Mouse (Mus musculus) cerebellum, adult 2 months (tissue): ENCODE data around the gene Nol11. TPM values are rescaled to one million over a fixed set of nuclear protein-coding genes. Genes with fewer than 3 reads are reported as not detected.

ENCODE experiments used
- DNase-seq, 2 experiments: peaks; one replicate each; pipeline ENCODE4 v3.0.0; 2021
- H3K27ac ChIP-seq: fragments of 200-500 bp; 2 replicates; pipeline ENCODE4 v1.5.1; 2012; ENCODE audit warnings: low read length, control low read depth, inconsistent platforms; ENCODE audit not compliant: insufficient read depth
- H3K27me3 ChIP-seq: fragments of 200-500 bp; 2 replicates; pipeline ENCODE4 v1.6.1; 2012; ENCODE audit warnings: inconsistent platforms, mild to moderate bottlenecking, low read length, moderate library complexity; ENCODE audit not compliant: control insufficient read depth, insufficient read depth
- H3K4me1 ChIP-seq: fragments of 200-500 bp; 2 replicates; pipeline ENCODE4 v1.6.1; 2011; ENCODE audit warnings: low read length; ENCODE audit not compliant: control insufficient read depth, insufficient read depth
- H3K4me3 ChIP-seq: fragments of 200-500 bp; replicated peaks from 2 replicates; pipeline ENCODE3; 2011; ENCODE audit warnings: mild to moderate bottlenecking, low read depth, low read length, control low read depth; ENCODE audit not compliant: insufficient read depth
- CTCF ChIP-seq: fragments of 200-500 bp; IDR thresholded peaks from 2 replicates; pipeline ENCODE4 v1.5.1; 2011; ENCODE audit warnings: low read depth, mild to moderate bottlenecking, control low read depth, low read length, moderate library complexity, borderline replicate concordance; ENCODE audit not compliant: insufficient read depth
- POLR2A ChIP-seq: fragments of 200-500 bp; IDR thresholded peaks from 2 replicates; pipeline ENCODE4 v1.6.1; 2011; ENCODE audit warnings: low read length, control low read depth, borderline replicate concordance; ENCODE audit not compliant: insufficient read depth
- WGBS: fragments of 180-500 bp; shearing (Covaris S2); methylation state at CpG from one replicate; pipeline ENCODE4 v1.1.7; 2018; 5-methylcytosine and 5-hydroxymethylcytosine counted together
- polyA plus RNA-seq: library from polyadenylated mRNA; depleted of rRNA; stranded (reverse); fragments of >200 nt; gene quantifications from 2 replicates; pipeline ENCODE4 v1.2.3, GENCODE M21; 2012

The Nol11 gene
- polyA plus RNA-seq, 1 experiment: 20.0 TPM

GRCm38 (mm10) chr11:107225301-107225700 is 36.1 kb upstream of the Nol11 start:
- Histone ChIP-seq H3K27me3 (no peaks in the 10 kb centered on the region), H3K4me3 (no peak overlapping the region), H3K27ac (no peak overlapping the region), H3K4me1 (no peaks in the 10 kb centered on the region)
- 64% methylated on average over 5 of the region's 5 CpGs for WGBS
- TF ChIP-seq POLR2A: no peak
- TF ChIP-seq CTCF: no peak
- no peak for DNase-seq

GRCm38 (mm10) chr11:107223667-107224214 is 34.6 kb upstream of the Nol11 start:
- 85% methylated on average over 8 of the region's 8 CpGs for WGBS
- H3K27me3 ChIP-seq: no peaks in the 10 kb centered on the region
- no peak for DNase-seq
- H3K27ac ChIP-seq: no peak overlapping the region
- TF ChIP-seq POLR2A (no peak), CTCF (no peak)
- no peak overlapping the region for H3K4me3 ChIP-seq
- no peaks in the 10 kb centered on the region for H3K4me1 ChIP-seq

- no peak for DNase-seq
- no peak for TF ChIP-seq CTCF
- no peak overlapping the region for H3K4me3 ChIP-seq
- H3K4me1 ChIP-seq: no peaks in the 10 kb centered on the region
- no peak overlapping the region for H3K27ac ChIP-seq
- no peaks in the 10 kb centered on the region for H3K27me3 ChIP-seq
- WGBS: 77% methylated on average over 1 of the region's 1 CpGs
Observed at GRCm38 (mm10) chr11:107223169-107223561, 34.0 kb upstream of the Nol11 start.

GRCm38 (mm10) chr11:107222531-107223168 is 33.5 kb upstream of the Nol11 start:
- Histone ChIP-seq H3K4me3 (no peak overlapping the region), H3K27ac (no peak overlapping the region), H3K27me3 (no peaks in the 10 kb centered on the region), H3K4me1 (no peaks in the 10 kb centered on the region)
- DNase-seq: no peak
- WGBS: 59% methylated on average over 12 of the region's 12 CpGs
- TF ChIP-seq POLR2A (no peak), CTCF (no peak)

GRCm38 (mm10) chr11:107215111-107215510 is 25.9 kb upstream of the Nol11 start:
- DNase-seq: no peak
- 92% methylated on average over 9 of the region's 9 CpGs for WGBS
- H3K4me3 ChIP-seq: no peak overlapping the region
- no peak overlapping the region for H3K27ac ChIP-seq
- no peak for TF ChIP-seq POLR2A
- no peak for TF ChIP-seq CTCF
- no peaks in the 10 kb centered on the region for H3K27me3 ChIP-seq
- no peaks in the 10 kb centered on the region for H3K4me1 ChIP-seq

- Histone ChIP-seq H3K4me3 (no peak overlapping the region), H3K27me3 (no peaks in the 10 kb centered on the region), H3K4me1 (no peaks in the 10 kb centered on the region), H3K27ac (no peak overlapping the region)
- peak in 1 of 2 experiments; percentile 20 for DNase-seq
- TF ChIP-seq POLR2A: no peak
- TF ChIP-seq CTCF: peak; percentile 30; the same call in 1 of the 2 replicates
- WGBS: 67% methylated on average over 5 of the region's 5 CpGs
Observed at GRCm38 (mm10) chr11:107213745-107214144, 24.6 kb upstream of the Nol11 start.

- Histone ChIP-seq H3K27ac (no peak overlapping the region), H3K4me1 (no peaks in the 10 kb centered on the region), H3K27me3 (no peaks in the 10 kb centered on the region), H3K4me3 (no peak overlapping the region)
- WGBS: 84% methylated on average over 13 of the region's 13 CpGs
- no peak for DNase-seq
- TF ChIP-seq POLR2A (no peak), CTCF (no peak)
Observed at GRCm38 (mm10) chr11:107209818-107210217, 20.6 kb upstream of the Nol11 start.

- H3K4me3 ChIP-seq: no peak overlapping the region
- H3K27ac ChIP-seq: no peak overlapping the region
- H3K27me3 ChIP-seq: no peaks in the 10 kb centered on the region
- WGBS: 80% methylated on average over 11 of the region's 11 CpGs
- DNase-seq: no peak
- TF ChIP-seq POLR2A (no peak), CTCF (no peak)
- H3K4me1 ChIP-seq: no peaks in the 10 kb centered on the region
Observed at GRCm38 (mm10) chr11:107201773-107202172, 12.6 kb upstream of the Nol11 start.
